Mouse (Mus musculus) T-cell, adult 2 months (primary cell): ENCODE measurements around the gene Olfr672.
"Not testable (repeated sequence)": the region's sequence is repeated elsewhere in the genome, so short reads cannot be mapped to it uniquely, and the experiment has no call there.

Experiments
- DNase-seq: peaks from one replicate; pipeline ENCODE4 v3.0.0; 2022; ENCODE audit warnings: low spot score

Gene Olfr672

DNA sequence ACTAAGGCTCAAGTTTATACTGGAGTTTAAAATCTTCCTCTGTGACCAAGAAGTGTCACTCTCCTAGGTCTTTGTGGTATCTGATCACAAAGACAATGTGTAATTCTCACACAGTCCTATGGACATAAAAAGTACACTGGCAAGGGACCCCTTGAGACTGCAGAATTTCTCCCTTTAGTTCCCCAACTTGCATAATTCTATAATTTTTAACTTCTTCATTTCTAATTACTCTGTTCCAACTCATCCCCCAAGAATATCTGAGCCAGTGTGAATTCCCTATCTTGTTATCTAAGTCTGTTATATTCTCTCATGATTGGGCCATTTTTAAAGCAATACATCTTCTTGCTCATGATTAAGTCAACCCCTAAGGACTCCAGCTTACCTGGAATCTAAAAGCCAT is at the start of gene Olfr672:
Olfr672 (minus strand) TSS at position 101 of the 400 bp plus-strand sequence.
- no peak for DNase-seq

DNA sequence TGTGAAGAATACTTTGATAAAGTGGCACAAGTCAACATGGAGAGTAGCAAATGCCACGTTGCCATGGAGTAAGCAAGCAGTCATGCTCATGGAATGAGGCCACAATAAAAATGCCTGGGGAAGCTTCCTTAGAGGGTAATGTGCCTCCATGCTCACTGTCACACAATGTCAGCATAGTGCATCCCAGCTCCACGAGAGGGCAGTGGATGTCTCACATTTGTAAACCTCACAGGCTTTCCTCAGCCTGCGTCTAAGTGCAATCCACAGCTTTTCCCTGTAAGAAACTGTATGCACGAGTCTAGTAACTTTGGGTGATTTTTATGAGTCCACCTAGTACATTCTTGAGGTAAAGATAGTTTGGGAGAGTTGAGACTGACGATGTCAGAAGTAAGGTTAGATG is 32.0 kb upstream of the Olfr672 start:
- DNase-seq, result not testable (repeated sequence)

DNA sequence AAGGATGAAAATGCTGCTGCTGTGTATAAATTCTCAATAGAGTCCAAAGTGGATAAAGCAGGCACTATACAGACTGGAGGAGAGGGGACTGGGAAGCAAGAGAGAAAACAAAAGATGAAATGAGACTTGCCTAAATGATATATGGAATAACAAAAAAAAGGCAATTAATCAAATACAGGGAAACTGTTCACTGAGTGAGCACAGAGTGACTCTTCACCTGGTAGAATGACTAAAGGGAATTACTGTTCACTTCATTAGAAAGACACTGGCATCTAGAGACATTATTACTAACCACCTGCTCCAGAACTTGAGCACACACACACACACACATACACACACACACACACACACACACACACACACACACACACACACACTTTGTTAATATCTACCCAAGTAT is 30.6 kb upstream of the Olfr672 start, which contains the start of gene Olfr676:
Olfr676 (plus strand) TSS at position 301 of the 400 bp plus-strand sequence.
- no peak for DNase-seq

- DNase-seq, result no peak
Observed at GRCm38 (mm10) chr7:105028360-105028759, 26.5 kb upstream of the Olfr672 start, which contains the start of gene Olfr675. Olfr675 (minus strand) TSS chr7:105028460.

DNA sequence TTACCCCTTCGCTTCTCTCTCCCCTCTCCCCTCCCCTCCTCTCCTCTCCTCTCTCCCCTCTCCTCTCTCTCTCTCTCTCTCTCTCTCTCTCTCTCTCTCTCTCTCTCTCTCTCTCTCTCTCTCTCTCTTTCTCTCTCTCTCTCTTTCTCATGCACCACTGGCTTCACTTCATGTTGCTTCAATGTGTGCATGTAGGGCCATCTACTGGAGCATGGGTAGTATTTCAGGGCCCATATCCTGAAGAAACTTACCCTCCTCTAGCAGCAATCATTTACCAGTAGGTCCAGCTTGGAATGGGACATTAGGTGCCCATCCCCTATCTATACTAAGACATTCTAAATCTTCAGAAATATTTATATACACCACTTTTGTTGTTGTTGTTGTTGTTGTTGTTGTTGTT is 20.7 kb upstream of the Olfr672 start:
- DNase-seq, result no peak

DNA sequence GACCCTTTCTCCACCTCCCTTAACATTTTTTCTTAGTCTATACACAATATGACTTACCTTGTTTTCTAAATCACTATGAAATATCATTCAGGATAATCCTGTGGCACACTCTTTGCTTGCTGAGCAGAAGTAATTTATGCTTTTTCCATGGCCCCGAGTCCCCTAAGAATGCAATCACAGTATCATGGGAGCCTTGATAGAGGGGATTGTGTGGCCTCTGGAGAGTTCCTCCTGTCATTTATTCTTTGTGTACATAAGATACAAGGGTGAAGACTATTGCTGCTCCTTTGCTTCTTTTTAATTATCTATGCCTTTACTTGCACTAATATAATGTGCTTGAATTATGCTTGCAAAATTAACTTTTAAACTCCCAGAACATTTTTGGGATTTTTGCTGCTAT is 22.8 kb downstream of the Olfr672 start, which contains the start of gene Olfr671:
Olfr671 (minus strand) TSS at position 101 of the 400 bp plus-strand sequence.
- no peak for DNase-seq

GRCm38 (mm10) chr7:104972507-104972906 is 29.3 kb downstream of the Olfr672 start:
- not testable (repeated sequence) for DNase-seq

DNA sequence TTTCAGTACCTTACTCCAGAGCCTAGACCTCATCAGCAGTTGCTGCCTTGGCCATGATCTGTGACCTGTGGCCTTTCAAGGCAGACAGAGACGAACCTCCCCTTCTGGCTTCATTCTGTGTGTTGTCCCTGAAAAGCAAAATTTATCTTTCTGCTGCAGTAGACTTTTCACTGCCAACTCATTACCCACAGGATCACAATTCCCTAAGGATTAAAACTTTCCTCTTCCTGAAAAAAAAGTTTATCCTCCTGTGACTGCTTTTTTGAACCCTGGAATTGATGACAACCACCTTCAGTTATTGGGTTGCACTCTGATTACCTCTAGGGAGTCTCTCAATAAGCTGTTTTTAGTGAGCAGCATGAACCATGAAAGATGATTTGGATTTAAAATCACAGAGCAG is 39.3 kb downstream of the Olfr672 start, which contains the start of gene Olfr670:
Olfr670 (minus strand) TSS at position 101 of the 400 bp plus-strand sequence.
- no peak for DNase-seq

- not testable (repeated sequence) for DNase-seq
Observed at GRCm38 (mm10) chr7:104950234-104950633, 51.6 kb downstream of the Olfr672 start.
